Mouse (Mus musculus): ENCODE measurements around the gene Abcc9.

Abcc9 gene

GRCm38 (mm10) chr6:142542800-142543175 is 159.3 kb downstream of the Abcc9 start:
- DNase-seq, result no peak

DNA sequence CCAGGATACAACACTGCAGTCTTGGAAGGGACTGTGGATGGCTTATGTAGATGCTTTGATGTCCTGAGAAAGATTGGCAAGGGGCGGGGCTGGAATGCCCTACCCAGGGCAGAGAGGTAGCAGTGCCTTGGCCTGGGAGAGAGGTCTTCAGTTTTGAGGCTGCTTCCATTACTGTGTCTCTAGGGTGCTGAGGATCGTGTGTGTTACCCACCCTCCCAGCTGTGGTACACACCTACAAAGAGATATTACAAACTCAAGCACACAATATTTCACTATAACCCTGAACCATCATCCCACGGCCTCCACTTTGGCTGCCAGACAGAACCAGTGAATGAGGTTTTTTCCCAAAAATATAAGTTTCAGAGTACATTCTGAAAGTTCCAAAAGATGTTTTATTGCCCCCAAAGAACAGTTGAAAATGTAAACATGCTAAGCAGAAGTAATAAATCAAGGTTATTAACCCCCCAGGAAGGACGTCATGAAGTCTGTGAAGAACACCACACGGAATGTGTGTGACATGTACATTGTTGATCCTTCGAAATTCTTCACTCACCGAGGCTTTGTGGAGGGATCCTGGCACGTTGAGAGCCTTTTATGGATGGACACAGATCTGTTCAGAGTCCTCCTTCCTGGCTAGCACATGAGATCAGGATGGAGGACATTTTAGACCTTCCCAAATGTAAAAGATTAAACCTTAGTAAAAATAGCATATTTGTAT is 159.9 kb downstream of the Abcc9 start:
- DNase-seq, result no peak

DNA sequence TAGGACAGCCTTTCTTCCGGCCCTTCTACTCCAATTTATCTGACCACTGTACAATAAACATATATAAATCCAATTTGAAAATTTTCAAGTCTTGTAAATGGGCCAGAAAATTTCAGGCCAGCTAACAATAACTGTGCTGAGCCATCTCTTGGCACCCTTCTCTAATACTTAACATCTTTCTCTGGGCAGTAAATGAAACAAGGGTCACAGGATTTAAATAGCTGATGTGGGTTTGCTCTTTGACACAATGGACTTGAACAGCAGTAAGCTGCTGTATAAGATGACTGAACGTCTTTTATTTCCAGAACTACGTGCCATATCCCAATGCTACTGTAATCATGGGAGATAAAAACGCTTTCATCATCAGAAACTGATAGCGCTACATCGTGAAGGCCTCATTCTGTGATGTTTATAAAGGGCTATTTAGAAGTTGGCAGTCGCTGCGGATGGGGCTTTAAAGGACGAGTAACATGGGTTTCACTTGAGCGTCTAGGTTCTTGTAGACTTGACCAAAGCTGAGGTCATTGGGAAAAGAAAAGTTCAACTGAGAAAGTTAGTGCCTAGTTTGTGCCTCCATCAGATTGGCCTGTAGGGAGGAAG is 161.5 kb downstream of the Abcc9 start:
- DNase-seq, result no peak

DNA sequence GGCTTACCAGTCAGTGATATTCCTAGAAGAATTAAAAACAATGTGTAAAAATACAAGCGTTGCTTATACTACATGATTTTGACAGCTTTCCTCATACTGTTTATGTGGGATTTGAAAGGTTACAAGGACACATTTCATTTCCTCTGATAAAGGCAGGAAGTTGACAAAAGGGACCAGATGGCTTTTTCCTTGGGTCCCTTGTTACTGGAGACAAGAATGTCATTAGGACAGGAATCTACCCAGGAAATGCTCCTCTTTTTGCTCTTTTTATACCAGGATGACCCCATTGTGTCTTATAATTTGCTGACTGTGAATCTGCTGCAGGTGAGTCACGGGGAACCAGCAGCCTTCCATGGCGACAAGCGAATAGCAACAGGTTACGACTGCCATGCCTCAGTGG is 162.0 kb downstream of the Abcc9 start:
- no peak for DNase-seq

GRCm38 (mm10) chr6:142538503-142538902 is 163.6 kb downstream of the Abcc9 start:
- peak; percentile 72 to 81 for DNase-seq
